Mouse (Mus musculus): Measurements from ENCODE around the gene B230104I21Rik.

GRCm38 (mm10) chr4:154328836-154329235, 7.1 kb upstream of the B230104I21Rik start:
- peak; percentile 67; the same call in 1 of the 2 replicates for TF ChIP-seq CTCF (IDR thresholded peaks at IDR 0.05; ENCODE audit: extremely low read depth, insufficient read length, insufficient replicate concordance, low read depth, low read length)
- TF ChIP-seq POLR2A (IDR thresholded peaks at IDR 0.05; ENCODE audit: low read depth, low read length): no peak
